ENCODE assay signal across 8 mouse cellular contexts in the genomic region with DNA sequence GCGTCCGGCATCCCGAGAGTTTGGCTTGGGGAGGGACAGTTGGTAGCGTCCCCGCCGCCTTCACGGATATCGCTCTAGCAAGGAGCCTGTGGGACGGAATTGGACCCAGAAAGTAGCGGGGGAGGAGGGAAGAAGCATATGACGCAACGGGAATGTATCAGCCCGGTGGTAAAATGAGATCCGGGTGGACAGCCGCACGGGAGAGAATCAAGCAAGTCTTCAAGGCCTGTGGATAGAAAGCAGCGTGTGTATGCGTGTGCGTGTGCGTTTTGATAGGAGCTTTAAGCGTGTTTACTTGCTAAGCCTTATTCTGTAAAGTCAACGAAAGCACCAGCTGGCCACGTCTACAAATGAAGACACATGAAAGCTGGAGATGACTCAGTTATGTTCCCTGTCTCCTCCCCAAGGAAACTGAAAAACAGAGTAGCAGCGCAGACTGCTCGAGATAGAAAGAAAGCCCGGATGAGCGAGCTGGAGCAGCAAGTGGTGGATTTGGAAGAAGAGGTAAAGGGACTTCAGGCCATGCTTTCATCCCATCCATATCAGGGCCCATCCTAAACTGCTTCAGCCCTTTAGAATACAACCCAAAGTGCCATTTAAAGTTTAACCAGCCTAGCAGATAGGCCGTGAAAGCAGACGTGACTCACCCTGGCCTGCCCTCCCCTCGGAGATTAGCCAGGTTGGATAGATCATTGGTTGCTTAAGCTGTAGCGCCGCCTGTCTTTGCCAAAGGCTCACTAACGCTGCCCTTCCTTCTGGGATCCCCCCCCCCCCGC. TPM values are rescaled to one million over a fixed set of nuclear protein-coding genes. Genes with fewer than 3 reads are reported as not detected.
DNase-seq lines count a peak whose midpoint lies in the region; ATAC-seq and TF ChIP-seq lines count a peak whose summit lies in the region.

No protein-coding gene starts in this region.

- H3K4me1 ChIP-seq in bone marrow macrophage, adult 2 months (ENCODE audit: control insufficient read depth, insufficient read depth, low read length) = peaks cover 23% of the 10 kb centered on the region
- H3K4me1 ChIP-seq in heart, embryonic 11.5 days (ENCODE audit: control insufficient read depth, insufficient read depth, low read length) = peaks cover 15% of the 10 kb centered on the region
- peaks cover 21% of the 10 kb centered on the region for H3K4me1 ChIP-seq in kidney, embryonic 16.5 days (ENCODE audit: insufficient read depth, low read length)

- no peak for TF ChIP-seq POLR2A in bone marrow macrophage, adult 2 months (IDR thresholded peaks at IDR 0.05; ENCODE audit: borderline replicate concordance, low read depth, low read length)

- H3K36me3 ChIP-seq in heart, embryonic 11.5 days (ENCODE audit: control insufficient read depth, insufficient read depth, low read length) = peaks cover 22% of the 10 kb centered on the region
- H3K36me3 ChIP-seq in kidney, embryonic 16.5 days (ENCODE audit: insufficient read depth, low read length) = peaks cover 40% of the 10 kb centered on the region

- TF ChIP-seq CTCF in bone marrow macrophage, adult 2 months (IDR thresholded peaks at IDR 0.05; ENCODE audit: low read depth, low read length) = no peak

- DNase-seq in B cell, adult 2 months = peak; percentile 71 to 75
- DNase-seq in liver = peak; percentile 85
- peak; percentile 35 to 68 for DNase-seq in monocyte, adult 2 months (ENCODE audit: low read depth in 1 of 2, low spot score in 2 of 2)
- peak; percentile 67 to 79 for DNase-seq in spleen, postnatal 4 days (ENCODE audit: low spot score in 2 of 2)

- H3K27me3 ChIP-seq in heart, embryonic 11.5 days (ENCODE audit: control insufficient read depth, insufficient read depth, low read length) = no peaks in the 10 kb centered on the region
- no peaks in the 10 kb centered on the region for H3K27me3 ChIP-seq in kidney, embryonic 16.5 days (ENCODE audit: insufficient read depth, low read length)

- ATAC-seq in erythroblast, adult 5-6 weeks (replicated peaks; ENCODE audit: low FRiP score, poor library complexity, severe bottlenecking) = peak; percentile 79
- 0 out of 2 replicates have a peak, but pooled peaks have one; percentile 22 for ATAC-seq in heart, embryonic 11.5 days (replicated peaks; ENCODE audit: insufficient number of reproducible peaks, low FRiP score, low TSS enrichment)
- peak; percentile 33 for ATAC-seq in kidney, embryonic 16.5 days (ENCODE audit: low FRiP score, low TSS enrichment)

- H3K27ac ChIP-seq in bone marrow macrophage, adult 2 months (ENCODE audit: insufficient read depth, low read depth, low read length) = peak overlapping the region; percentile 84
- peak overlapping the region; percentile 93 for H3K27ac ChIP-seq in heart, embryonic 11.5 days (ENCODE audit: low read depth, low read length)
- peak overlapping the region; percentile 89 for H3K27ac ChIP-seq in kidney, embryonic 16.5 days (ENCODE audit: low read length)

- H3K9ac ChIP-seq in heart, embryonic 11.5 days (ENCODE audit: low read depth, low read length) = peak overlapping the region; percentile 100
- H3K9ac ChIP-seq in kidney, embryonic 16.5 days (replicated peaks; ENCODE audit: low read length) = peak overlapping the region; percentile 100

- WGBS in heart, embryonic 11.5 days (ENCODE audit: insufficient replicate concordance) = under 1% methylated on average over 34 of the region's 34 CpGs
- WGBS in kidney, embryonic 16.5 days = under 1% methylated on average over 34 of the region's 34 CpGs

- no peaks in the 10 kb centered on the region for H3K9me3 ChIP-seq in heart, embryonic 11.5 days (replicated peaks; ENCODE audit: control insufficient read depth, low read length)
- H3K9me3 ChIP-seq in kidney, embryonic 16.5 days (ENCODE audit: low read length) = no peaks in the 10 kb centered on the region

- H3K4me3 ChIP-seq in bone marrow macrophage, adult 2 months (ENCODE audit: insufficient read depth, low read length) = peak overlapping the region; percentile 97
- H3K4me3 ChIP-seq in heart, embryonic 11.5 days (ENCODE audit: low read depth, low read length) = peak overlapping the region; percentile 99
- peak overlapping the region; percentile 98 for H3K4me3 ChIP-seq in kidney, embryonic 16.5 days (ENCODE audit: low read length)

- peak overlapping the region; percentile 82 for H3K4me2 ChIP-seq in heart, embryonic 11.5 days
- peak overlapping the region; percentile 72 for H3K4me2 ChIP-seq in kidney, embryonic 16.5 days (replicated peaks; ENCODE audit: low read depth, low read length)

RNA-seq across cellular contexts. Expression of a gene that starts 1.2 kb away (rescaled TPM):
- polyA plus RNA-seq in bone marrow macrophage, adult 2 months (2012; ENCODE audit: insufficient read depth, insufficient read length, missing spikeins) = 133 and 140 TPM in 2 replicates
- 68.1 and 83.8 TPM in 2 replicates for total RNA-seq in erythroblast, adult 5-6 weeks (2015; ENCODE audit: low replicate concordance)
- 42.5 and 50.8 TPM in 2 replicates for total RNA-seq in erythroblast, adult 5-6 weeks (2017; ENCODE audit: low replicate concordance)
- 141 and 145 TPM in 2 replicates for polyA plus RNA-seq in heart, embryonic 11.5 days (2014; fragmentation: Nextera tagmentation; extraction: Ambion mirVana)
- polyA plus RNA-seq in kidney, embryonic 16.5 days (2015; fragmentation: Nextera tagmentation; extraction: Ambion mirVana) = 203 and 229 TPM in 2 replicates

RNA-seq across cellular contexts. Expression of a gene that starts 20.3 kb away (rescaled TPM):
- polyA plus RNA-seq in bone marrow macrophage, adult 2 months (2012; ENCODE audit: insufficient read depth, insufficient read length, missing spikeins) = 13.6 and 16.6 TPM in 2 replicates
- 2.7 and 5.6 TPM in 2 replicates for total RNA-seq in erythroblast, adult 5-6 weeks (2015; ENCODE audit: low replicate concordance)
- total RNA-seq in erythroblast, adult 5-6 weeks (2017; ENCODE audit: low replicate concordance) = 9.5 and 10.4 TPM in 2 replicates
- polyA plus RNA-seq in heart, embryonic 11.5 days (2014; fragmentation: Nextera tagmentation; extraction: Ambion mirVana) = 14.4 and 17.8 TPM in 2 replicates
- polyA plus RNA-seq in kidney, embryonic 16.5 days (2015; fragmentation: Nextera tagmentation; extraction: Ambion mirVana) = 19.7 and 22.1 TPM in 2 replicates

RNA-seq across cellular contexts. Expression of a gene that starts 47.8 kb away (rescaled TPM):
- polyA plus RNA-seq in bone marrow macrophage, adult 2 months (2012; ENCODE audit: insufficient read depth, insufficient read length, missing spikeins) = not detected in 2 replicates
- 0.63 TPM in 1 of 2 replicates, not detected in the other for total RNA-seq in erythroblast, adult 5-6 weeks (2015; ENCODE audit: low replicate concordance)
- 4.6 TPM in 2 replicates for total RNA-seq in erythroblast, adult 5-6 weeks (2017; ENCODE audit: low replicate concordance)
- polyA plus RNA-seq in heart, embryonic 11.5 days (2014; fragmentation: Nextera tagmentation; extraction: Ambion mirVana) = 0.96 TPM in 1 of 2 replicates, not detected in the other
- not detected in 2 replicates for polyA plus RNA-seq in kidney, embryonic 16.5 days (2015; fragmentation: Nextera tagmentation; extraction: Ambion mirVana)

Comparison
In these comparisons a context has a peak if more than half of its experiments do, and no peak if none do; other contexts are left out.
1. Peak in every context shown above with its lines: DNase-seq, ATAC-seq, H3K4me3 ChIP-seq and H3K27ac ChIP-seq.
2. ATAC-seq: peak in every context shown above with its lines; median percentile 79 in erythroblast, adult 5-6 weeks; 33 in kidney, embryonic 16.5 days; 22 in heart, embryonic 11.5 days.